Mouse (Mus musculus) forelimb bud, embryonic 11.5 days (tissue): Measurements from ENCODE around the gene Cpeb3.
"Not testable (repeated sequence)": the region's sequence is repeated elsewhere in the genome, so short reads cannot be mapped to it uniquely, and the experiment has no call there.

Experiments
- DNase-seq: peaks from one replicate; pipeline ENCODE4 v3.0.0-alpha.2; 2012; ENCODE audit warnings: low read depth, low spot score

The Cpeb3 gene

GRCm38 (mm10) chr19:37207303-37208175 is 862 bp downstream of the Cpeb3 start, which contains the start of gene March5:
TSS of gene March5 (plus strand) at chr19:37207543.
- DNase-seq: peak; percentile 78

- peak; percentile 30 for DNase-seq
Measured at GRCm38 (mm10) chr19:37206641-37207302, 1.6 kb downstream of the Cpeb3 start.

- DNase-seq: not testable (repeated sequence)
Measured at GRCm38 (mm10) chr19:37205155-37205554, 3.2 kb downstream of the Cpeb3 start.

GRCm38 (mm10) chr19:37203371-37203770 is 5.0 kb downstream of the Cpeb3 start:
- DNase-seq: no peak

- no peak for DNase-seq
Measured at GRCm38 (mm10) chr19:37199889-37200288, 8.5 kb downstream of the Cpeb3 start.

- no peak for DNase-seq
Measured at GRCm38 (mm10) chr19:37198165-37198880, 10.1 kb downstream of the Cpeb3 start.

GRCm38 (mm10) chr19:37192475-37193058 is 15.8 kb downstream of the Cpeb3 start:
- no peak for DNase-seq

GRCm38 (mm10) chr19:37188366-37188948 is 19.9 kb downstream of the Cpeb3 start:
- no peak for DNase-seq

- peak; percentile 55 for DNase-seq
Measured at GRCm38 (mm10) chr19:37177819-37178708, 30.3 kb downstream of the Cpeb3 start.

- DNase-seq: no peak
Measured at GRCm38 (mm10) chr19:37176879-37177462, 31.4 kb downstream of the Cpeb3 start.

- no peak for DNase-seq
Measured at GRCm38 (mm10) chr19:37175919-37176318, 32.5 kb downstream of the Cpeb3 start.

GRCm38 (mm10) chr19:37175436-37175805 is 33.0 kb downstream of the Cpeb3 start:
- DNase-seq: no peak

GRCm38 (mm10) chr19:37174716-37175435 is 33.5 kb downstream of the Cpeb3 start:
- DNase-seq: peak; percentile 50

- DNase-seq: no peak
Measured at GRCm38 (mm10) chr19:37174116-37174715, 34.2 kb downstream of the Cpeb3 start.

- no peak for DNase-seq
Measured at GRCm38 (mm10) chr19:37173331-37174115, 34.9 kb downstream of the Cpeb3 start.

GRCm38 (mm10) chr19:37172566-37173130 is 35.8 kb downstream of the Cpeb3 start:
- no peak for DNase-seq

- DNase-seq: no peak
Measured at GRCm38 (mm10) chr19:37172096-37172495, 36.3 kb downstream of the Cpeb3 start.
